Mouse (Mus musculus): ENCODE data around the gene Gm49425. TPM values are rescaled to one million over a fixed set of nuclear protein-coding genes. Genes with fewer than 3 reads are reported as not detected.

Gm49425 gene
- polyA plus RNA-seq, 1 experiment from 2014 or later, result not detected

DNA sequence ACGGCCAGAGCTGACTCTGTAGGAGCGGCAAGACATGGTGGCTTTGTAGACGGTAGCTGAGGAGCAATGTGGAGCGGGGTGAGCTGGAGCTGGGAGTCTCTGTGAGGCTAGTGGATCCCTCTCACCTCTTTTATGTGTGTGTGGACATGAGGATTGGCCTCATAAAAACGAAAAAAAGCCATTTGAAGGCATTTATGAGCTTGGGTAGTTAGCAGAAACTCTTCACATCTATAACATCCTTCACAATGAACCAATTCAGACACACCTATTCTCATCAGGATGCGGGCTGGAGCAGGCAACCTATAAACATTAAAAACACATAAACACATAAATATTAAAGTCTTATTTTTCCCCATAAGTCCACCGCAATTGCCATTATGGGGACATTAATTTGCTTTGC is 15.7 kb upstream of the Gm49425 start, which contains the start of gene Krt84:
Gene Krt84 (minus strand): TSS at position 101 of the 400 bp plus-strand sequence.
- 81% methylated on average over 7 of the region's 7 CpGs for WGBS
- no peak for ATAC-seq (ENCODE audit: borderline replicate concordance, extremely low read depth, low FRiP score, low TSS enrichment)
- Histone ChIP-seq H3K36me3 (no peaks in the 10 kb centered on the region), H3K9me3 (no peaks in the 10 kb centered on the region), H3K27ac (no peak within 1 kb of the TSS), H3K4me2 (no peak within 1 kb of the TSS), H3K27me3 (no peaks in the 10 kb centered on the region), H3K4me3 (no peak within 1 kb of the TSS), H3K9ac (no peak within 1 kb of the TSS), H3K4me1 (0 out of 2 replicates have a peak, but pooled peaks cover 1% of the 10 kb centered on the region)

DNA sequence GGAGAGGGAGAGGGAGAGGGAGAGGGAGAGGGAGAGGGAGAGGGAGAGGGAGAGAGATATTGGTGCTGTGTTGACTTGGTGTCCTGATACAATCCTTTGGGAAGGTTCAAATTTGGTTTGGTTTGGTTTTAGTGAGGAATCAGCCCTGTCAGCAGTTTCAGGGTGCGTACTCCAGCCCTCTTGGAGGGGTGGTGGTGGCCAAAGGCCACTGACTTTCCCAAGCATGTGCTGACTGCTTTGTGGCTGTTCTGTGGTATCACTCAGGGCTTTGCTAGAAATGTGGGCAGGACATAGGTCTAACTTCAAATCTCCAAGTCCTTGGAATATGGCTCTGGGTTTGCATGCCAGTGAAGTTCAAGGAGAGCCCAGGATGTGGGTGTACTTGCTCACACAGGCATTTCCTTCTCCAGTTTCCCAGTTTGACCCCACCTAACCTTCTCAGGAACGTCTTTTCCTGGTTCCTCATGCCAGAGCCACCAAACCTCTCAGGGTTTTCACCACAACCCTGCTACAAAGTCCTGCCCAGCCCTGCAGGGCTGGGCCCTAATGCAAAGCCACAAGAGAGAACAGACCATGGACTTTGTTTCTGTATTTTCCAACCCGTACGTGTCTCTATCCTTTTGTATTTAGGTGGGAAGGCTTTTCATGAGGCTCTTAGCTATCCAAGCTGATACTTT is 5.6 kb upstream of the Gm49425 start:
- no peak overlapping the region for H3K9ac ChIP-seq
- H3K4me3 ChIP-seq, result no peak overlapping the region
- H3K27ac ChIP-seq, result no peak overlapping the region
- H3K9me3 ChIP-seq, result no peaks in the 10 kb centered on the region
- peaks cover 4% of the 10 kb centered on the region; the same call in 1 of the 2 replicates for H3K27me3 ChIP-seq
- no peaks in the 10 kb centered on the region for H3K36me3 ChIP-seq
- no peaks in the 10 kb centered on the region for H3K4me1 ChIP-seq
- WGBS, result 65% methylated on average over 4 of the region's 4 CpGs
- no peak overlapping the region for H3K4me2 ChIP-seq
- ATAC-seq (ENCODE audit: borderline replicate concordance, extremely low read depth, low FRiP score, low TSS enrichment), result no peak

DNA sequence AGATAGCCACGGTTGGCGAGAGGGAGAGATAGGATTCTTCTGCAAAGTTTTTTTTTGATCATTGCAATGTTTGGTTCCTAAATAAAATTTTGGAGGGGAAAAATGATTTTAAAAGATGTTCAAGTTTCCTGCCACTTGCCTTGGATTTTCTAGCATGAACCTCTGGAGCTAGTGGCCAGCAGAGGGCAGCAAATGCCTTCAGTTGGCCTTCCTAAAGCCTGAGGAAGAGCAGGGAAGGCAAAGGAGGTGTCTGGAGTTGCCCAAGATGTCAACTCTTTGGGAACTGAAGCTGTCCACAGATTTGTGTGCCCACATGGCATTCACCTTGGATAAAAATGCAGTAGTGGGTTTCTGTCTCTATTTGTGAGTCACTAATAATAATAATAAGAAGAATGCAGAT is 2.7 kb upstream of the Gm49425 start:
- H3K4me1 ChIP-seq, result no peaks in the 10 kb centered on the region
- H3K36me3 ChIP-seq, result no peaks in the 10 kb centered on the region
- H3K9ac ChIP-seq, result no peak overlapping the region
- no peak overlapping the region for H3K4me2 ChIP-seq
- ATAC-seq (ENCODE audit: borderline replicate concordance, extremely low read depth, low FRiP score, low TSS enrichment), result no peak
- no peak overlapping the region for H3K4me3 ChIP-seq
- WGBS, result 22% methylated on average over 2 of the region's 2 CpGs
- no peak overlapping the region for H3K27ac ChIP-seq
- H3K27me3 ChIP-seq, result peaks cover 4% of the 10 kb centered on the region; the same call in 1 of the 2 replicates
- H3K9me3 ChIP-seq, result no peaks in the 10 kb centered on the region

DNA sequence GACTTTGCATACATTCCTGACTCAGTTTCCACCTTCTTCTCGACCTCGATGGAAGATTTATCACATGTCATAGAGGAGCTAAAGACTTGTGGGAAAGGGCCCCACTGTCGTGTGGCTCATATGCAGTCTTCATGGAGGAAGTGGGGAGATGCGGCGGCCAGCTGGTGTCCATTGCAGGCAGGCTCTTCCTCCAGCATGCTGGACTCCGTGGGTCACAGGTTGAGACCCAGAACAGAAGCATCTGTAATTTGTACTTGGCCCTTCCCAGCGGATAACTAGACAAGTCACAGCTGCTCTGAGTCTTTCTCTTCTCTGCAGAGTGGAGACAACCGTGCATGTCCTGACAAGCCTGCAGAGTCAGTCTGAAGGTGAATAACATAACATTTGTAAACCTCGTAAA is 8.8 kb downstream of the Gm49425 start:
- WGBS, result 42% methylated on average over 9 of the region's 9 CpGs
- no peak for ATAC-seq (ENCODE audit: borderline replicate concordance, extremely low read depth, low FRiP score, low TSS enrichment)

DNA sequence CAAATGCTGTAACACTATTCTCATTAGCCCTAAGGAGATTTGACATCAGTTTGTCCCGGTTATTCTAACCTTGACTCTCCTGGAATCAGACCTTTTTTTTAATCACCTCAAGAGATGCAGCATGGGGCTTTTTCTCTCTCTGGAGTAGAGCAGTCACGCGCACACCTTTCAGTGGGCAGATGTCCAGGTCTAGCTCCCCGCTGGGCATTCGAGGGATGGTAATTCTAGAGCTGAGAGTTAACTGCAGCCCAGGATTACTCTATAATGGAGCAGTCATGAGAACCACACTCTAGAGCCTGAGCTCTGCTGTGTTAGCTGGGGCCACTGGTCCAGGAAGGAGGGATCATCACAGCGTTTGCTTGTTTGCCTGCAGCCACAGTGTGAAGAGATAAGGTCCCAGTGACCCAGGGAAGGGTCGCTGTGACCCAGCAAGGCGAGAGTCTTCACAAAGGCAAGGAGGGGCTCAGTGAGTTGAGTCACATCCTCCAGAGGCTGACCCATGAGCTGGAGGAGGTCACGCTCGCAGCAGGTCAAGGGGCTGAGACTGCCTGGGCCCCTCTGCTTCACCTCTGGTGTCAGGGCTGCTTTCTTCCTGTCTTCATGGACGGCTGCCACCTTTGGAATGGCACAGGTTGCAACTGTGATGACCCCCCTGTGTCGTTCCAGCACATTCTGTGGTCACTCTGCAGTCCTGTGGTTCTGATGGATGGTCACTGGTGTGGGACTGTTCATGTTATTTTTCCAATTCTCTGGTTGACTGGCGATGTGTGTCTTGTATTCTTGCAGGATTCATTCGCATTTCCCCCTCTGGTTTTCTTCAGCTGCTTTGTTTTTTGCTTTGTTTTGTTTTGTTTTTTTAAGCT is 9.9 kb downstream of the Gm49425 start:
- no peak overlapping the region for H3K27ac ChIP-seq
- no peaks in the 10 kb centered on the region for H3K4me1 ChIP-seq
- no peaks in the 10 kb centered on the region for H3K9me3 ChIP-seq
- H3K36me3 ChIP-seq, result no peaks in the 10 kb centered on the region
- no peak overlapping the region for H3K4me3 ChIP-seq
- 41% methylated on average over 14 of the region's 14 CpGs for WGBS
- no peak for ATAC-seq (ENCODE audit: borderline replicate concordance, extremely low read depth, low FRiP score, low TSS enrichment)
- no peak overlapping the region for H3K9ac ChIP-seq
- H3K27me3 ChIP-seq, result no peaks in the 10 kb centered on the region; the same call in 1 of the 2 replicates
- H3K4me2 ChIP-seq, result no peak overlapping the region

More for the DNA sequence above, 8.8 kb downstream of the Gm49425 start:
- H3K4me2 ChIP-seq, result no peak overlapping the region
- no peak overlapping the region for H3K4me3 ChIP-seq
- no peaks in the 10 kb centered on the region for H3K4me1 ChIP-seq
- H3K36me3 ChIP-seq, result no peaks in the 10 kb centered on the region
- no peak overlapping the region for H3K27ac ChIP-seq
- H3K27me3 ChIP-seq, result no peaks in the 10 kb centered on the region; the same call in 1 of the 2 replicates
- no peak overlapping the region for H3K9ac ChIP-seq
- H3K9me3 ChIP-seq, result no peaks in the 10 kb centered on the region

GRCm38 (mm10) chr15:101497181-101497580 is 19.9 kb downstream of the Gm49425 start:
- Histone ChIP-seq H3K36me3 (no peaks in the 10 kb centered on the region), H3K27me3 (no peaks in the 10 kb centered on the region)
- 60% methylated on average over 2 of the region's 2 CpGs for WGBS

DNA sequence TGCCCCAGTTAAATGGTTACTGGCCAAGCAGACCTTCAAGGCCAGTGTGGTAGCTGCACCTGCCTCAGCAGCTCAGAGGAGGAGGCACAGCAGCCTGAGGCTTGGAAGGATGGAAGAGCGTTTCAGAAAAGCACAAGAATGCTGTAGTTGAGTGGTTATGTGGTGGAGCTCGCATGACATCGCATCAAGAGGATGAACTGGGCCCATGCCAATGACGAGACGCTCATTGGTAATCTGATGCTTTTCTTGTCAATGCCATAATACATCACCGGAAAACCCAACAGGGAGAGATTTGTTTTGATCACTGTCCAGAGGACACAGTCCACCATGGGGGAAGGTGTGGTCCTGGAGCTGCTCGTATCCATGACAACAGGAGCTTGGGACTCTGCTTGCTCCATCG is 21.8 kb downstream of the Gm49425 start:
- H3K9me3 ChIP-seq, result no peaks in the 10 kb centered on the region
- no peak for ATAC-seq (ENCODE audit: borderline replicate concordance, extremely low read depth, low FRiP score, low TSS enrichment)
- peaks cover 5% of the 10 kb centered on the region for H3K4me1 ChIP-seq
- H3K9ac ChIP-seq, result no peak overlapping the region
- no peaks in the 10 kb centered on the region for H3K36me3 ChIP-seq
- H3K27ac ChIP-seq, result no peak overlapping the region
- H3K4me2 ChIP-seq, result no peak overlapping the region
- WGBS, result 76% methylated on average over 8 of the region's 8 CpGs
- no peak overlapping the region for H3K4me3 ChIP-seq
- no peaks in the 10 kb centered on the region for H3K27me3 ChIP-seq

More at GRCm38 (mm10) chr15:101497181-101497580, 19.9 kb downstream of the Gm49425 start:
- Histone ChIP-seq H3K9me3 (no peaks in the 10 kb centered on the region), H3K9ac (no peak overlapping the region), H3K27ac (no peak overlapping the region), H3K4me1 (no peaks in the 10 kb centered on the region), H3K4me2 (no peak overlapping the region), H3K4me3 (no peak overlapping the region)
- no peak for ATAC-seq (ENCODE audit: borderline replicate concordance, extremely low read depth, low FRiP score, low TSS enrichment)

DNA sequence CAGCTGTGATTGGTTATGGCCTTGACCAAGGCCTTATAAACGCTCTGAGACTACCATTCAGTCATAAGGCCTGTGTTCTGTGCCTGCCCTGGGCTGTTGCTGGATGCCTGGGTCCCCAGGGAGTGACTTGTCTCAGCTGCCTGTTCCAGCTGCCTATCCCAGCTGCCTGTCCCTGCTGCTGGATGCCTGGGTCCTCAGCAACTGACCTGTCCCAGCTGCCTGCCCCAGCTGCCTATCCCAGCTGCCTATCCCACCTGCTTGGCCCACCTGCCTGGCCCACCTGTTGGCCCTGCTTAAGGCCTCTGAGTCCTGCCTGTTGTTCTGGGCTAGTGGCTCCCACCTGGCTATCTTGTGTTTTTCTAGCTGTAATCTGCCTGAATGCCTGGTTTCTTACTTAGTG is 22.9 kb downstream of the Gm49425 start:
- Histone ChIP-seq H3K4me2 (no peak overlapping the region), H3K36me3 (no peaks in the 10 kb centered on the region), H3K27me3 (no peaks in the 10 kb centered on the region), H3K4me3 (no peak overlapping the region), H3K9ac (no peak overlapping the region), H3K27ac (no peak overlapping the region), H3K4me1 (peaks cover 5% of the 10 kb centered on the region), H3K9me3 (no peaks in the 10 kb centered on the region)
- no peak for ATAC-seq (ENCODE audit: borderline replicate concordance, extremely low read depth, low FRiP score, low TSS enrichment)
- 69% methylated on average over 1 of the region's 1 CpGs for whole genome bisulfite sequencing

- no peak overlapping the region for H3K4me3 ChIP-seq
- ATAC-seq (ENCODE audit: borderline replicate concordance, extremely low read depth, low FRiP score, low TSS enrichment), result no peak
- WGBS, result 89% methylated on average over 6 of the region's 6 CpGs
- H3K4me2 ChIP-seq, result no peak overlapping the region
- no peaks in the 10 kb centered on the region for H3K27me3 ChIP-seq
- no peak overlapping the region for H3K9ac ChIP-seq
- no peaks in the 10 kb centered on the region for H3K36me3 ChIP-seq
- no peak overlapping the region for H3K27ac ChIP-seq
- peaks cover 5% of the 10 kb centered on the region for H3K4me1 ChIP-seq
- H3K9me3 ChIP-seq, result no peaks in the 10 kb centered on the region
Observed at GRCm38 (mm10) chr15:101493713-101494112, 23.3 kb downstream of the Gm49425 start.

DNA sequence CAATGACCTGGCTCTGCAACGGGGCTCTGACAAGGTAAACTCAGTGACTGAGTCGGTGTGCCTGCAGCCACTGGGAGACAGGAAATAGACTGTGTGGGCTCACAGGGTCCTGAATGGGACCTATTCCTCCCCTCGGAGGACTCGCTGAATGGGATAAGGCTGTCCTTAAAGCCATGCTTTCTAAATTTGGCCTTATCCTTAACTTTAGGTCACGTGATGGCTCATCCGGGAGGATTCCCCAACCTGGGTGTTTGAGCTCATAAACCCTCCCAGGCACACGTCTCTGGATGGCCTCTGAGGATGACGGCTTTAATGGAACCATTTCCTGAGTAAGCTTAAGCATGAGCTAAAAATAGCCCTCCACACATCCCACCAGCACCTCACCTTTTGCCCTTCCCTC is 24.3 kb downstream of the Gm49425 start:
- Histone ChIP-seq H3K4me1 (peaks cover 5% of the 10 kb centered on the region), H3K27ac (no peak overlapping the region), H3K4me3 (no peak overlapping the region), H3K4me2 (no peak overlapping the region), H3K27me3 (no peaks in the 10 kb centered on the region), H3K36me3 (no peaks in the 10 kb centered on the region), H3K9me3 (no peaks in the 10 kb centered on the region), H3K9ac (no peak overlapping the region)
- no peak for ATAC-seq (ENCODE audit: borderline replicate concordance, extremely low read depth, low FRiP score, low TSS enrichment)
- WGBS, result 32% methylated on average over 8 of the region's 8 CpGs

- no peaks in the 10 kb centered on the region for H3K27me3 ChIP-seq
- H3K9me3 ChIP-seq, result no peaks in the 10 kb centered on the region
- no peaks in the 10 kb centered on the region for H3K36me3 ChIP-seq
- H3K4me2 ChIP-seq, result no peak within 1 kb of the TSS
- H3K9ac ChIP-seq, result no peak within 1 kb of the TSS
- 71% methylated on average over 6 of the region's 6 CpGs for WGBS
- H3K4me3 ChIP-seq, result no peak within 1 kb of the TSS
- no peak within 1 kb of the TSS for H3K27ac ChIP-seq
- ATAC-seq (ENCODE audit: borderline replicate concordance, extremely low read depth, low FRiP score, low TSS enrichment), result no peak
- peaks cover 5% of the 10 kb centered on the region for H3K4me1 ChIP-seq
Observed at GRCm38 (mm10) chr15:101491431-101491830, 25.6 kb downstream of the Gm49425 start, which contains the start of gene Krt83. Krt83 (minus strand) TSS chr15:101491512.
